Mouse (Mus musculus) intestine, embryonic 14.5 days (tissue): ENCODE measurements at regions not wholly inside any gene's neighbourhood (a gene's known extent, or its start where the extent isn't known, plus 50 kb on each side); places are given as distances from the start of the nearest gene placed in this dataset.
A peak's percentile ranks its signal among the peaks of the same experiment; 100 is the strongest.

ENCODE experiments used
- ATAC-seq: fragments of 200-750 bp; cut with Nextera tagmentation; replicated peaks from 2 replicates; pipeline ENCODE4 v1.8.0; 2017; ENCODE audit warnings: low read depth, moderate number of reproducible peaks, moderate TSS enrichment, moderate library complexity; ENCODE audit not compliant: low FRiP score, low TSS enrichment
- DNase-seq: peaks from one replicate; pipeline ENCODE4 v3.0.0-alpha.2; 2018; ENCODE audit warnings: low spot score
- H3K27ac ChIP-seq: fragments of 300-500 bp; sonication (generic); 2 replicates; pipeline ENCODE4 v1.5.1; 2014; ENCODE audit warnings: low read depth, mild to moderate bottlenecking, control low read depth
- H3K27me3 ChIP-seq: fragments of 300-500 bp; sonication (generic); replicated peaks from 2 replicates; pipeline ENCODE4 v1.6.1; 2014; ENCODE audit warnings: low read length, control low read depth; ENCODE audit not compliant: control insufficient read depth, insufficient read depth
- H3K36me3 ChIP-seq: fragments of 300-500 bp; sonication (generic); 2 replicates; pipeline ENCODE4 v1.6.1; 2014; ENCODE audit warnings: low read length, control low read depth; ENCODE audit not compliant: control insufficient read depth, insufficient read depth
- H3K4me1 ChIP-seq: fragments of 300-500 bp; sonication (generic); replicated peaks from 2 replicates; pipeline ENCODE4 v1.6.1; 2014; ENCODE audit warnings: low read length, control low read depth, mixed read lengths; ENCODE audit not compliant: control insufficient read depth, insufficient read depth
- H3K4me2 ChIP-seq: fragments of 300-500 bp; sonication (generic); 2 replicates; pipeline ENCODE4 v1.6.1; 2014; ENCODE audit warnings: low read length
- H3K4me3 ChIP-seq: fragments of 300-500 bp; sonication (generic); 2 replicates; pipeline ENCODE4 v1.5.1; 2014; ENCODE audit warnings: low read depth, low read length, control low read depth, mixed read lengths
- H3K9ac ChIP-seq: fragments of 300-500 bp; sonication (generic); 2 replicates; pipeline ENCODE4 v1.6.1; 2014; ENCODE audit warnings: mild to moderate bottlenecking, low read length
- H3K9me3 ChIP-seq: fragments of 300-500 bp; sonication (generic); 2 replicates; pipeline ENCODE4 v1.6.1; 2016; ENCODE audit warnings: low read length, control low read depth; ENCODE audit not compliant: control insufficient read depth
- WGBS: fragments of 180-500 bp; shearing (Covaris S2); extraction: QIAGEN DNeasy Blood & Tissue Kit; methylation state at CpG from one replicate; pipeline ENCODE4 v1.1.7; 2014; 5-methylcytosine and 5-hydroxymethylcytosine counted together

- no peak for DNase-seq
- Histone ChIP-seq H3K4me3 (no peak overlapping the region), H3K36me3 (no peaks in the 10 kb centered on the region), H3K27me3 (no peaks in the 10 kb centered on the region), H3K4me1 (peaks cover 17% of the 10 kb centered on the region), H3K27ac (no peak overlapping the region), H3K9ac (no peak overlapping the region), H3K9me3 (0 out of 2 replicates have a peak, but pooled peaks cover 3% of the 10 kb centered on the region), H3K4me2 (no peak overlapping the region)
- no peak for ATAC-seq
- 89% methylated on average over 6 of the region's 6 CpGs for WGBS
These were observed 99.1 kb upstream of the Sulf2 start for GRCm38 (mm10) chr2:166254581-166254980.

DNA sequence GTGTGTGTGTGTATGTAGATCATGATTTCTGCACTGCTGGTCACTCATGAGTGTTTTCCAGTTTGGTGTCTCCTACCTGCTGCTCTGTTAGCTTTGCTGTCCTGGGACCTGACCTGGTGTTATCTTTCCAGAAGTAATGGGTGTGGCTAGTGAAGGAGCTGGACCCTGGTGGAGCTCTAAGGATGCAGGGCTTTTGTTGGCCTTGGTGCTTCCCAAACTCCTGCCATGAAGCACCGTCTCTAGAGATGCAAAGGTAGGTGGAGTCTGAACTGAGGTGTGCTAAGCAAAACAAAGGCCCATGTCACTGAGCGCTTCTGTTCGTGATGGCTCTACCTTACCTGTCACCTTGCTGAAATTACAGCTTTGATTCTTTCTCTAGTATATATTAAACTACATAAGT lies 96.6 kb upstream of the Sulf2 start:
- Histone ChIP-seq H3K36me3 (no peaks in the 10 kb centered on the region), H3K9ac (no peak overlapping the region), H3K27ac (no peak overlapping the region; the same call in 1 of the 2 replicates), H3K27me3 (no peaks in the 10 kb centered on the region), H3K9me3 (0 out of 2 replicates have a peak, but pooled peaks cover 2% of the 10 kb centered on the region), H3K4me2 (no peak overlapping the region), H3K4me3 (no peak overlapping the region), H3K4me1 (peaks cover 8% of the 10 kb centered on the region)
- ATAC-seq (no peak), DNase-seq (no peak)
- WGBS = 90% methylated on average over 3 of the region's 3 CpGs

- ATAC-seq (no peak), DNase-seq (no peak)
- H3K27ac ChIP-seq = no peak overlapping the region; the same call in 1 of the 2 replicates
- no peaks in the 10 kb centered on the region for H3K36me3 ChIP-seq
- 63% methylated on average over 5 of the region's 5 CpGs for WGBS
- H3K9me3 ChIP-seq = no peaks in the 10 kb centered on the region
- peaks cover 8% of the 10 kb centered on the region for H3K4me1 ChIP-seq
- no peak overlapping the region for H3K4me2 ChIP-seq
- no peak overlapping the region for H3K9ac ChIP-seq
- no peak overlapping the region for H3K4me3 ChIP-seq
- no peaks in the 10 kb centered on the region for H3K27me3 ChIP-seq
These were observed 96.0 kb upstream of the Sulf2 start for GRCm38 (mm10) chr2:166251421-166251820.

GRCm38 (mm10) chr2:166250571-166250970 lies 95.1 kb upstream of the Sulf2 start:
- no peak for ATAC-seq
- H3K9ac ChIP-seq = no peak overlapping the region
- H3K4me1 ChIP-seq = peaks cover 8% of the 10 kb centered on the region
- no peak overlapping the region for H3K4me3 ChIP-seq
- no peaks in the 10 kb centered on the region for H3K9me3 ChIP-seq
- 86% methylated on average over 10 of the region's 10 CpGs for WGBS
- no peak overlapping the region for H3K4me2 ChIP-seq
- H3K27ac ChIP-seq = no peak overlapping the region
- H3K36me3 ChIP-seq = no peaks in the 10 kb centered on the region
- H3K27me3 ChIP-seq = no peaks in the 10 kb centered on the region
- DNase-seq = no peak

DNA sequence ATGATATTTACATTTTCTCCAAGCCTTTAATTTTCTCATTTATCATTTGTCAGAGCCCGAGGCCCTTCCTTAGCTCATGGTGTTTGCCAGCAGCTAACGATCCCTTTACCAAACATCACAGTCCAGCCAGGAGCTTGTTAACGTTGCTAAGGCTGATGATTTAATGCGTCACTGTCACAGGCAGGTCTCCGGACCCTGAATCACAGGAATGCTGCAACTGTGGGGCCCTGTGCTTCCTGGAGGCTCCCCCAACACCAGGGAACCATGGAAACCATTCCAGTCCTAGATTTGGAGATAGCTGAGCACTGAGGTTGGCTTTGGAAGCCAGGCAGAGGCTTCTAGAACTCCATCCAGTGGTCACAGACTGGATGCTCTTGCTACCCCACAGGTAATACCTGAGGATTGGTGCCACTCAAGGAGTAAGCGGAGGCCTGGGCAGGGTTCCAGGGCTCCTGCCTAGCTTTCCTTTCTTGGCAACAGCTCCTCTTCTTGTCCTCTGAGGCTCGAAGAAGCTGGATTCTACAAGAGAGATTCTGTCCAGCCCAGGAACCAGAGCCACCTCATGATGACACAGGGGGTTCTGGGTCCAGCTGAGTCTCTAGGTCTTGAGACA lies 94.0 kb upstream of the Sulf2 start:
- no peak overlapping the region for H3K9ac ChIP-seq

DNA sequence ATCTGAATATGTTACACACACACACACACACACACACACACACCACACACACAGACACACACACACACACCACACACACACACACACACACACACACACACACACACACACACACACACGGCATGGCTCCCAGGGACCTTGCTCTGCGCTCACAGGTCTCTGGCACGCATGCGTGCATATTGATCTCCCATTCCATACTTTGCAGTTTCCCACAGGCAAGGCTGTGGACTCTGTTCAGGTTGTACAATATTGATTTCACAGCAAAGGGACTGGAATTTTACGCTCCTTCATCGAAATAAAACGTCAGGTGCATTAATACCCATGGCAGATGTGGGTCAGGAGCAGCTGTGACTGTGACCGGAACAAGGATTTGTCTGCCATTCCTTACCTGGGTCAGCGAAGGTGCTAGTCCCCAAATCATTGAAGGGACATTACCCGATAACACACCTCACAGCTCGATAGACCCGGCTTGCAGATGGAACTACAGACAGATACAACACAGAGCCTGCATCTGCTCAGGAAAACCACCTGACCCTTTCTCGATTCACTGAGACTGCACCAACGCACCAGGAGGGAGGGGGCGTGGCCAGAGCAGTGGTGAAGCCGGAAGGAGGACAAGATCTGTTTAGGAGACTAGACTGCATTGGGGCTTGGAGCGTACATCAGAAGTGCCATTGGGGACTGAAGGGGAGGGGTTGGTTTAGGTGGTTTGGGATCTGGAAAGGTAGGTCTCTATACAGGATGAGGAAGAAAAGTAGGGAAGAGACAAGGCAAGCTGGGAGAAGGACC lies 91.1 kb upstream of the Sulf2 start:
- 70% methylated on average over 17 of the region's 17 CpGs for WGBS
- Histone ChIP-seq H3K9ac (no peak overlapping the region), H3K4me1 (peaks cover 8% of the 10 kb centered on the region), H3K9me3 (no peaks in the 10 kb centered on the region), H3K27me3 (no peaks in the 10 kb centered on the region), H3K4me2 (no peak overlapping the region), H3K36me3 (no peaks in the 10 kb centered on the region), H3K27ac (no peak overlapping the region), H3K4me3 (no peak overlapping the region)
- DNase-seq (no peak), ATAC-seq (no peak)

More for the DNA sequence above, 94.0 kb upstream of the Sulf2 start:
- Histone ChIP-seq H3K9me3 (no peaks in the 10 kb centered on the region), H3K36me3 (no peaks in the 10 kb centered on the region), H3K4me3 (no peak overlapping the region), H3K27ac (peak overlapping the region; percentile 55), H3K4me1 (peaks cover 8% of the 10 kb centered on the region), H3K4me2 (no peak overlapping the region), H3K27me3 (no peaks in the 10 kb centered on the region)
- DNase-seq (peak; percentile 61), ATAC-seq (0 out of 2 replicates have a peak, but pooled peaks have one; percentile 26)
- WGBS = 18% methylated on average over 7 of the region's 7 CpGs

DNA sequence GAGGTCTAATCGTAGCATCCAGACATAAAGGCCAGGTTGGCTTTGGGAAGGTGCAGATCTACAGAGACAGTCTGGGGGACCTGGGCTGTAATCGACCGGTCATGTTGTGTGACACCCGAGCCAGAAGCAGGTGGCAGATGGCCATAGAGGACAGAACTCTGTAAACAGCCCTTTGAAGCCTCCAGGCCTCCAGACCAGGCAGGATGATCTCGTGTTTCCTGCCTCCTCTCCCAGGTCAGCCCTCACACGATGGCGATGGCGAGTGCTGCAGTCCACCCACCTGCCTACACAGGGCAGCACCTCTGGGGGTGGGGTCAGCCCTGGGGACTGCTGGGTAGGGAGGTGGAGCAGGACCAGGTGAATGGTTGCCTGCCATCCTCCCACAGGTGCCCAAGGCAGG lies 89.8 kb upstream of the Sulf2 start:
- Histone ChIP-seq H3K27ac (no peak overlapping the region), H3K9ac (no peak overlapping the region), H3K9me3 (peaks cover 7% of the 10 kb centered on the region; the same call in 1 of the 2 replicates), H3K4me1 (peaks cover 8% of the 10 kb centered on the region), H3K4me3 (no peak overlapping the region), H3K4me2 (no peak overlapping the region), H3K27me3 (no peaks in the 10 kb centered on the region), H3K36me3 (no peaks in the 10 kb centered on the region)
- DNase-seq (no peak), ATAC-seq (no peak)
- WGBS = 41% methylated on average over 8 of the region's 8 CpGs

- Histone ChIP-seq H3K27ac (no peak overlapping the region), H3K4me3 (no peak overlapping the region), H3K9me3 (peaks cover 7% of the 10 kb centered on the region), H3K4me1 (no peaks in the 10 kb centered on the region; the same call in 1 of the 2 replicates), H3K4me2 (no peak overlapping the region), H3K36me3 (no peaks in the 10 kb centered on the region), H3K27me3 (no peaks in the 10 kb centered on the region), H3K9ac (no peak overlapping the region)
- ATAC-seq = no peak
- DNase-seq = no peak
- 63% methylated on average over 14 of the region's 14 CpGs for WGBS
These were observed 87.5 kb upstream of the Sulf2 start for GRCm38 (mm10) chr2:166242786-166243521.
